Mouse (Mus musculus) megakaryocyte, embryonic 14.5 days (primary cell): ENCODE data around the gene Notum. TPM values are rescaled to one million over a fixed set of nuclear protein-coding genes. Genes with fewer than 3 reads are reported as not detected.
A peak's percentile ranks its signal among the peaks of the same experiment; 100 is the strongest.

Experiments
- H3K27me3 ChIP-seq: replicated peaks from 2 replicates; pipeline ENCODE3; 2012; ENCODE audit warnings: inconsistent platforms
- H3K36me3 ChIP-seq: replicated peaks from 2 replicates; pipeline ENCODE3; 2012; ENCODE audit warnings: low read length, inconsistent platforms, mixed read lengths
- H3K4me1 ChIP-seq: 2 replicates; pipeline ENCODE4 v1.6.1; 2012; ENCODE audit warnings: inconsistent platforms
- H3K4me3 ChIP-seq: replicated peaks from 2 replicates; pipeline ENCODE3; 2012; ENCODE audit warnings: moderate library complexity, mild to moderate bottlenecking, inconsistent platforms
- H3K9me3 ChIP-seq: 2 replicates; pipeline ENCODE4 v1.6.1; 2012; ENCODE audit warnings: inconsistent platforms
- FLI1 ChIP-seq: IDR thresholded peaks from 2 replicates; pipeline ENCODE4 v1.6.1; 2012; ENCODE audit warnings: low read length, inconsistent platforms, mixed read lengths
- GATA1 ChIP-seq: IDR thresholded peaks from 3 replicates; pipeline ENCODE4 v1.6.1; 2012; ENCODE audit warnings: mixed read lengths, low read length, inconsistent platforms, borderline replicate concordance
- polyA plus RNA-seq: library from polyadenylated mRNA; stranded (reverse); fragments of >175 nt; gene quantifications from 2 replicates; pipeline ENCODE4 v1.2.3, GENCODE M21; 2012; ENCODE audit warnings: low replicate concordance; ENCODE audit not compliant: insufficient read depth

The Notum gene
- polyA plus RNA-seq, 1 experiment, result 0.46 TPM

DNA sequence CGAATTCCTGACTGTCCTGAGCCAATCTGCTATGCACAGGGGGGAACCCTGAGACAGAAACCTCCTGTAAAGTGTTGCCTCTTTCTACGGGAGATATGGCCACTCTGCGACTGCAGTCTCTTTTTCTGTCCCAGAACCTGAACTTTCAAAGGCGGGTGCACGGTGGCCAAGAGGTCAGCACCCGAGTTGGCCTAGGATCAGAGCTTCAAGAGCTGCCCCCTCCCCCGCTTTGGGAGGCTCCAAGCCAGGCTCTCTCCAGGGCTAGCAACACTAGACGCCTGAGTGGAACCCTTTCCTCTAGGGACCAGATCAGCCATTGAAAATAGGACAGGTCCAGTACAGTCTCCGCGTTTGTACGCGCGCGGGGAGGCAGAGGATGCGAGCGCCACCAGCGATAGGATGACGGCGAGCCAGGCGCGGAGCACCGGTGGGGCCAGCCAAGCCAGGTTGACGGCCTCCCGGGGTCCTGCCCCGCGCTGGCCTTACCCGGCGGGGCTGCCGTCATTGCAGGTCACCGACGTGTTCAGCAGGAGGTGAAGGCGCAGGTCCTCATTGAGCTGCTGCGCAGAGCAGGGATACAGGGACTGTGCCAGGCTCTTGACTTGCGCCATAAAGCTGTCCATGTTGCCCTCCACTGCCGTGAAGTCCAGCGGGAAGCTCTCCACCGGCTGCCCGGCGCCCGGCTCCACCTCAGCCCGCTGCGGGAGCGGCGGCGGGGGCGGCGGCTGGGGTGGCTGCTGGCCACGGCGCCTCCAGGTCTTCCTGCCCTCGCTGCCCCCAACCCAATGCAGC, 1.3 kb downstream of the Notum start:
- Histone ChIP-seq H3K36me3 (no peaks in the 10 kb centered on the region), H3K4me1 (peaks cover 41% of the 10 kb centered on the region), H3K9me3 (no peaks in the 10 kb centered on the region), H3K27me3 (peaks cover 95% of the 10 kb centered on the region), H3K4me3 (peak overlapping the region; percentile 91)
- no peak for TF ChIP-seq GATA1
- TF ChIP-seq FLI1, result no peak

DNA sequence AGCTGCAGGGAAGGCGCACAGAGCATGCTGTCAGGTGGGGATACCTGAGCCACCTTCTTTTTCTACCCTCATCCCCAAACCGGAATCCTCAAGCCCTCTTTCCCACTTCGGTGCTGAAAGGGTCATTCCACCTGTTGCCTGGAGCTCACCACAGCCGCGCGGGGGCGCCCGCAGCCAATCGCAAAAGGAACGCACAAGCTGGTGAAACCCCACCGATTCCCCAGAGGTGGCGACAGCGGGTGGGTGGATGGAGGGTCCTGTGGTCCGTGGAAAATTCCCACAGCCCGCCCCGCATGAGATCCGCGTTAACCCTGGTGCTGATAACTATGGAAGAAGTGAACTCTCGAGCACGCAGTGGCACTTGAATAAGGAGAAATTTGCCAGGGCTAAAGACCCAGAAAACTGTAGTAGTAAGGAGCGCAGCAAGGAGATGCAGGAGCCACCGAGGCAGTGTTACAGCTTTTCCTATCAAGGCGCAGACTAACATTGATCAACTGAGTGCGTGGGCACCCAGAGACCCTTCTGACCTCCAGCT, 2.0 kb downstream of the Notum start:
- H3K36me3 ChIP-seq, result no peaks in the 10 kb centered on the region
- TF ChIP-seq FLI1 (no peak), GATA1 (no peak)
- H3K4me1 ChIP-seq, result peaks cover 49% of the 10 kb centered on the region
- peaks cover 97% of the 10 kb centered on the region for H3K27me3 ChIP-seq
- peak overlapping the region; percentile 77 for H3K4me3 ChIP-seq
- no peaks in the 10 kb centered on the region for H3K9me3 ChIP-seq

- H3K27me3 ChIP-seq, result peaks cover 83% of the 10 kb centered on the region
- peaks cover 43% of the 10 kb centered on the region for H3K4me1 ChIP-seq
- no peaks in the 10 kb centered on the region for H3K9me3 ChIP-seq
- H3K36me3 ChIP-seq, result no peaks in the 10 kb centered on the region
- H3K4me3 ChIP-seq, result no peak overlapping the region
- TF ChIP-seq GATA1 (no peak), FLI1 (no peak)
Observed at GRCm38 (mm10) chr11:120657301-120657700, 3.7 kb downstream of the Notum start.

GRCm38 (mm10) chr11:120654741-120655140, 6.2 kb downstream of the Notum start:
- H3K27me3 ChIP-seq, result peaks cover 57% of the 10 kb centered on the region
- no peak for TF ChIP-seq FLI1
- TF ChIP-seq GATA1, result no peak
- peaks cover 24% of the 10 kb centered on the region for H3K4me1 ChIP-seq

GRCm38 (mm10) chr11:120651872-120652271, 9.1 kb downstream of the Notum start:
- Histone ChIP-seq H3K36me3 (no peaks in the 10 kb centered on the region), H3K27me3 (peaks cover 31% of the 10 kb centered on the region), H3K4me3 (no peak overlapping the region), H3K4me1 (peaks cover 26% of the 10 kb centered on the region), H3K9me3 (no peaks in the 10 kb centered on the region)
- no peak for TF ChIP-seq GATA1
- no peak for TF ChIP-seq FLI1

More at GRCm38 (mm10) chr11:120654741-120655140, 6.2 kb downstream of the Notum start:
- H3K9me3 ChIP-seq, result no peaks in the 10 kb centered on the region
- H3K4me3 ChIP-seq, result no peak overlapping the region
- no peaks in the 10 kb centered on the region for H3K36me3 ChIP-seq

GRCm38 (mm10) chr11:120648001-120648476, 12.9 kb downstream of the Notum start, which contains the start of gene Myadml2:
Gene Myadml2 (minus strand): TSS chr11:120648158.
- no peaks in the 10 kb centered on the region for H3K9me3 ChIP-seq
- H3K4me1 ChIP-seq, result peaks cover 35% of the 10 kb centered on the region
- H3K36me3 ChIP-seq, result no peaks in the 10 kb centered on the region
- peak within 1 kb of the TSS; percentile 89 for H3K4me3 ChIP-seq
- TF ChIP-seq FLI1 (no peak), GATA1 (no peak)
- H3K27me3 ChIP-seq, result peaks cover 4% of the 10 kb centered on the region

GRCm38 (mm10) chr11:120647047-120647830, 13.7 kb downstream of the Notum start:
- Histone ChIP-seq H3K36me3 (no peaks in the 10 kb centered on the region), H3K27me3 (peaks cover 4% of the 10 kb centered on the region)
- TF ChIP-seq GATA1 (no peak), FLI1 (no peak)

GRCm38 (mm10) chr11:120643601-120643987, 17.4 kb downstream of the Notum start, which contains the start of gene Pycr1:
Gene Pycr1 (minus strand): TSS chr11:120643769.
- H3K27me3 ChIP-seq, result peaks cover 10% of the 10 kb centered on the region
- no peaks in the 10 kb centered on the region for H3K9me3 ChIP-seq
- peaks cover 54% of the 10 kb centered on the region for H3K4me1 ChIP-seq
- H3K36me3 ChIP-seq, result peaks cover 19% of the 10 kb centered on the region
- peak within 1 kb of the TSS; percentile 93 for H3K4me3 ChIP-seq
- TF ChIP-seq GATA1 (no peak), FLI1 (no peak)

More at GRCm38 (mm10) chr11:120647047-120647830, 13.7 kb downstream of the Notum start:
- Histone ChIP-seq H3K9me3 (no peaks in the 10 kb centered on the region), H3K4me3 (peak overlapping the region; percentile 89), H3K4me1 (peaks cover 43% of the 10 kb centered on the region)

DNA sequence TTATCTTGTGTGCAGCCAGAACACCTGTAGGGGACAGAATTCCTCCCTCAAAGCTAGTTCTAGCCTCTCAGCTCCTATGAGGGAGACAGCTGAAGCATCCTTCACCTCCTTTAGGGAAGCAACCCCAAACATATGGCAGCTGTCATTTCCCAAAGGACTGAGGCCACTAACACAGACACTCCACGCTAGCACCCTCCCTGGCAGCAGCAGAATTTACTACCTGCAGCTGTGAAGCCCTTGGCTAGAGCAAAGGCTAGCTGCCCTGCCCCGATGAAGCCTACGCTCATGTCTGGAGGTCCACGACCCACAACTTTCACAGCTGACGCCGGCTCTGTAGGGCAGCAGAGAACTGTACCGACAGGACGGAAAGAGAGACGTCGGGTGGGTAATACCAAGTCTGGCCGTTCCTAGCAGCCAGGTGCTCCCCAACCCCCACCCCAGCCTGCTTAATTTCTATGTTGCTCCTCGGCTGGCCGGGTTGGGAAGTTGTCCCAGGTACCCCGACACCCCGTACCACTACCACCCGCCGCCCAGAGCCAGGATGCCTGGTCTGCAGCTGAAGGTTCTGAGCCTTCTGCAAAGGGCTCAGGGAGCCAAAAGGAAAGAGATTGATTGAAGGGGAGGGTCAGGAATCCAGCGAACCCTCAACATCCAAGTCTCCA, 17.9 kb downstream of the Notum start:
- peak overlapping the region; percentile 93 for H3K4me3 ChIP-seq
- no peaks in the 10 kb centered on the region for H3K9me3 ChIP-seq
- H3K4me1 ChIP-seq, result peaks cover 51% of the 10 kb centered on the region
- peaks cover 19% of the 10 kb centered on the region for H3K36me3 ChIP-seq
- TF ChIP-seq GATA1 (no peak), FLI1 (no peak)
- H3K27me3 ChIP-seq, result peaks cover 10% of the 10 kb centered on the region
